Mouse (Mus musculus): ENCODE measurements around the gene Bcl2l12. TPM values are rescaled to one million over a fixed set of nuclear protein-coding genes. Genes with fewer than 3 reads are reported as not detected.

Bcl2l12 gene
- total RNA-seq, 1 experiment from 2014 or later: 7.7 TPM

- no peak for ATAC-seq (replicated peaks; ENCODE audit: insufficient number of reproducible peaks, low FRiP score, low TSS enrichment, poor library complexity, severe bottlenecking)
Observed at GRCm38 (mm10) chr7:44966638-44967037, 31.9 kb downstream of the Bcl2l12 start.

GRCm38 (mm10) chr7:44965975-44966374 lies 32.5 kb downstream of the Bcl2l12 start:
- no peak for ATAC-seq (replicated peaks; ENCODE audit: insufficient number of reproducible peaks, low FRiP score, low TSS enrichment, poor library complexity, severe bottlenecking)

DNA sequence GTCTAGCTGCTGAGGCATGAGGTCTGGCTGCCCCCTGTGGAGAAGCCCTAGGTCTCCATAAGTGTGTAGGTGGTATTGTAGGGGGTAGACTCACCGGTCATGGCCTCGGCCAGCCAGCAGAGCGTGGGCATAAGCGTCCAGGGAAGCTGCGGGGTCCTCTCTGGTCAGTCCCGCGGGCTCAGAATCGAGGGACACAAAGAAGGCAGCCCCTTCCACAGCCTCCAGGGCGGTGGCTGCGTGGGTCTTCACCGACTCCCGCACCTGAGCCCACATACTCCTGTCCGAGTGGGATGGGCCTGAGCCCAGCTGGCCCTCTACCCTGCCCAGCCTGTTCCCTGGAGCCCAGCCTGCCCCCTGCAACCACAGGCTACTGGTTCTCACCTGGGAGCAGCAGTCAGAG lies 33.5 kb downstream of the Bcl2l12 start:
- no peak for ATAC-seq (replicated peaks; ENCODE audit: insufficient number of reproducible peaks, low FRiP score, low TSS enrichment, poor library complexity, severe bottlenecking)

DNA sequence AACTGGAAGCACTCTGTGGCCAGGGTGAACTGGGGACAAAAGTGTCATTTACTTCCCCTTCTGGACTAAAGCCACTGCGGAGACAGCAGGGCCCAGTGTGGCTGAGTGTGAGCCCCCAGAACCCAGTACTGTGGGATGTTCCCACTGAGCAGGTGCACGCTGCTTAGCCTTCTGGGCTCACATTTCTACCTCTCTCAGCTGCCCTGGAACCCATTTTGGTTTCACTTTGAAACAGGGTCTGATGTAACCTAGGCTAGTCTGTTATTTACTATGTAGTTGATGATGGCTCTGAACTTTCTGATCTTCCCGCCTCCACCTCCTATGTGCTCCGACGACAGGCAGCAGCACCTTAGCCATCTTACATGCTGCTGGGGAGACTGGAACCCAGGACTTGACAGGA lies 35.7 kb downstream of the Bcl2l12 start:
- ATAC-seq (replicated peaks; ENCODE audit: insufficient number of reproducible peaks, low FRiP score, low TSS enrichment, poor library complexity, severe bottlenecking): no peak

- no peak for ATAC-seq (replicated peaks; ENCODE audit: insufficient number of reproducible peaks, low FRiP score, low TSS enrichment, poor library complexity, severe bottlenecking)
Observed at GRCm38 (mm10) chr7:44962337-44962736, 36.2 kb downstream of the Bcl2l12 start.

DNA sequence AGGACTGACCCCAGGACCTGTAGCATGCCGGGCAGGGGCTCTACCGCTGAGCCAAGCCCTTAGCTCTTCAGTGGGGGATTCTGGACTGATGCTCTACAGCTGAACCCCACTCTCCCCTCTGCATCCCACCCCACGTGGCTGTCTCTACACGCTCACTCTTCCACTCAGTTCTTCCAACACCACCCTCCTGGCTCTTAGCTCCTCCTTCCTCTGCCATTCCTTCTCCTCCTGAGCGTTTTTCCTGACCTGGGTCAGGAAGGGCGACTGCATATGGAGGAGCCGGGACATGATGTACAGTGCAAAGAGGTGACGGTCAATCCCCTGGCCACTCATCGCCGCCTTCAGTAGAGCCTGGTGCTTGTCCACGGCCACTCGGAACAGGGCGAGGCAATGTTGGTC lies 38.0 kb downstream of the Bcl2l12 start:
- no peak for ATAC-seq (replicated peaks; ENCODE audit: insufficient number of reproducible peaks, low FRiP score, low TSS enrichment, poor library complexity, severe bottlenecking)

- ATAC-seq (replicated peaks; ENCODE audit: insufficient number of reproducible peaks, low FRiP score, low TSS enrichment, poor library complexity, severe bottlenecking): no peak
Observed at GRCm38 (mm10) chr7:44959874-44960511, 38.5 kb downstream of the Bcl2l12 start.

- ATAC-seq (replicated peaks; ENCODE audit: insufficient number of reproducible peaks, low FRiP score, low TSS enrichment, poor library complexity, severe bottlenecking): no peak
Observed at GRCm38 (mm10) chr7:44959281-44959680, 39.2 kb downstream of the Bcl2l12 start.

DNA sequence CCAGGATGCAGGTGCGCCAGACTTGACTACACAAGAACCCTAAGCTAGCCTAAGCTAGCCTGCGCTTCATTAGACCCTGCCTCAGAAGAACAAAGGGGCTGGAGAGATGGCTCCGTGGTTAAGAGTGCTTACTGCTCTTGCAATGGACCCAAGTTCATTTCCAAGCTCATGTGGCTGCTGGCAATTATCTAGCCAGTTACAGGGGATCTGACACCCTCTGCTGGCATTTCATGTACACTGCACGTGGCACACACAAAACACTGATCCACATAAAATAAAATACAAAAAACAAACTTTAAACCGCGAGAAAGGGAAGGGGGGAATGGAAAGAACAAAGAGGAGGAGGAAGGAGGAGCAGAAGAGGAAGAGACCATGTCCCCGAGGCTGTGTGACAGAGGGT lies 40.3 kb downstream of the Bcl2l12 start:
- no peak for ATAC-seq (replicated peaks; ENCODE audit: insufficient number of reproducible peaks, low FRiP score, low TSS enrichment, poor library complexity, severe bottlenecking)

- ATAC-seq (replicated peaks; ENCODE audit: insufficient number of reproducible peaks, low FRiP score, low TSS enrichment, poor library complexity, severe bottlenecking): no peak
Observed at GRCm38 (mm10) chr7:44957183-44957835, 41.2 kb downstream of the Bcl2l12 start.

GRCm38 (mm10) chr7:44956266-44956665 lies 42.2 kb downstream of the Bcl2l12 start:
- ATAC-seq (replicated peaks; ENCODE audit: insufficient number of reproducible peaks, low FRiP score, low TSS enrichment, poor library complexity, severe bottlenecking): no peak

DNA sequence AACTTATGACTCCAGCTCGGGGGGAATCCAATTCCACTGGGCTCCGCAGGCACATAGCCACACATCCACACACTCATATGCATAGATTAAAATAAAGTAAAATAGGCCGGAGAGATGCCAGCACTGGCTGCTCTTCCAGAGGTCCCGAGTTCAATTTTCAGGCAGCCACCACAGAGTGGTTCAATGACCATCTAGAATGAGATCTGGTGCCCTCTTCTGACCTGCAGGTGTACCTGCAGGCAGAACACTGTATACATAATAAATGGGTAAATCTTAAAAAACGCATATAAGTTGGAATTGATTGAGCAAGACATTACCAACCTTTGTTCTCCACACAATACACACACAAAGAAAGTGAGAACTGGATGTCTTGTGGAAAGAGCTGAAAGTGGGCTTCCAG lies 42.9 kb downstream of the Bcl2l12 start:
- no peak for ATAC-seq (replicated peaks; ENCODE audit: insufficient number of reproducible peaks, low FRiP score, low TSS enrichment, poor library complexity, severe bottlenecking)

- ATAC-seq (replicated peaks; ENCODE audit: insufficient number of reproducible peaks, low FRiP score, low TSS enrichment, poor library complexity, severe bottlenecking): no peak
Observed at GRCm38 (mm10) chr7:44954091-44954885, 44.2 kb downstream of the Bcl2l12 start.

DNA sequence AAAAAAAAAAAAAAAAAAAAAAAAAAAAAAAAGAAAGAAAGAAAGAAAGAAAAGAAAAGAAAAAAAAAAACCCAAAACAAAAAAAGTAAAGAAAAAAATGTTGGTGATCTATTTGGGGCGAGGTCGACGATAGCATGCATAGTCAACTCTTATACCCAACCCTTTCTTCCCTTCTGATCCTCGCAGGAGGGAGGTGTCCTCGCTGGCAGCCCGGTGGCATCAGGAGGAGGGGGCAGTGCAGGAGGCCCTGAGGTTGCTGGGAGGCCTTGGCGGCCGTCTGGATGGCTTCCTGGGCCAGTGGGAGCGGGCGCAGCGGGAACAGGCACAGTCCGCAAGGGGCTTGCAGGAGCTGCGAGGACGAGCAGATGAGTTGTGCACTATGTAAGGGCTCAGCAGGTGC lies 45.0 kb downstream of the Bcl2l12 start:
- ATAC-seq (replicated peaks; ENCODE audit: insufficient number of reproducible peaks, low FRiP score, low TSS enrichment, poor library complexity, severe bottlenecking): no peak

DNA sequence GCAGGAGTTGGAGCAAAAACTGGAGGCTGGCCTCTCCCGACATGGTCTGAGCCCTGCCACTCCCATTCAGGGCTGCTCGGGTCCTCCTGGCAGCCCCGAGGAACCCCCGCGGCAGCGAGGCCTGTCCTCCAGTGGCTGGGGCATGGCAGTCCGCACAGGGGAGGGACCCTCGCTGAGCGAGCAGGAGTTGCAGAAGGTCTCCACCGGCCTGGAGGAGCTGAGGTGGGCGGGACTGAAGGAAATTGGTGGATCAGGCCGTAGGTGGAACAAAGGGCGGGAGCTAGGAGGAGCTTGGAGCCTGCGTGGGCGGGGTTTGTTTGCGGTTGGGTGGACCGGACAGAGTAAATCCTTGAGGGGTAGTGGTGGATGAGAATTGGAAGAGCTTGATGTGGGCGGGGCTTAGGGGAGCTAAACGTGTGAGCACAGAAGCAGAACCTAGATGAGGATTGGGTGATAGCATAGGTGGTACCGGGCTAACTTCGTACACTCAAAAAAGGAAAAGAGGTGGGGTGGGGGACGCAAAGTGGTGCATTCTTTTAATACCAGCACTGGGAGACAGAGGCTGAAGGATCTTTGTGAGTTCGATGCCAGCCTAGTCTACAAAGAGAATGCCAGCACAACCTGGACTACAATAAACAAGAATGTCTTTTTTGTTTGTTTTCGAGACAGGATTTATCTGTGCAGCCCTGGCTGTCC lies 45.8 kb downstream of the Bcl2l12 start:
- peak; percentile 84 for ATAC-seq (replicated peaks; ENCODE audit: insufficient number of reproducible peaks, low FRiP score, low TSS enrichment, poor library complexity, severe bottlenecking)

- ATAC-seq (replicated peaks; ENCODE audit: insufficient number of reproducible peaks, low FRiP score, low TSS enrichment, poor library complexity, severe bottlenecking): peak; percentile 54
Observed at GRCm38 (mm10) chr7:44951960-44952359, 46.6 kb downstream of the Bcl2l12 start.

GRCm38 (mm10) chr7:44949922-44950321 lies 48.6 kb downstream of the Bcl2l12 start:
- ATAC-seq (replicated peaks; ENCODE audit: insufficient number of reproducible peaks, low FRiP score, low TSS enrichment, poor library complexity, severe bottlenecking): no peak

DNA sequence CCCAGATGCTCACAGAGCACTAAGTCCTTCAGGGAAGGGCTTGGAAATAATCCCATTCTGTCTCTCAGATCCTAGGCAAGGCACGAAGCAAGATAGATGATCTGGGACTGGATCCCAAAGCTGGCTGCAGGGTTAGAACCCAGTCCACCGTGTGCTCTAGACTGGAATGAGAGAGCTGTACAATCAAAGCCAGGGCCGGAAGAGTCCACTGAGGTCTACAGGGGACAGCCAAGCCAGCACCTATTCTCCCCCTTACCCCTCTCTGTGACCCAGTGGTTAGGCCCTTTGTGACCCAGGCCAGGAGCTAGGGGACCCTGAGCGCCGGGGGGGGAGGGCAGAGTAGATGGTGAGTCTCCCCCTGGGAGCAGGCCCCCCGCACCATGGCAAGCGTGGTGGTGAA lies 55.6 kb downstream of the Bcl2l12 start, which contains the start of gene Tsks:
Gene Tsks, plus strand, starts transcription at position 301 of the 400 bp plus-strand sequence.
- no peak for ATAC-seq (replicated peaks; ENCODE audit: insufficient number of reproducible peaks, low FRiP score, low TSS enrichment, poor library complexity, severe bottlenecking)

Measured in monocyte, adult 5-6 weeks (primary cell).